Mouse (Mus musculus): Measurements from ENCODE around the gene Ttc39a. TPM values are rescaled to one million over a fixed set of nuclear protein-coding genes. Genes with fewer than 3 reads are reported as not detected.
"Not testable (repeated sequence)": the region's sequence is repeated elsewhere in the genome, so short reads cannot be mapped to it uniquely, and the experiment has no call there.

The Ttc39a gene
- total RNA-seq (2021) = under 1 TPM; 0.17 to 0.18 TPM
- long read RNA-seq, experiment 1, partial matches to known transcripts = 0 of 2 reads
- long read RNA-seq, experiment 1, other reads (novel, unspliced or antisense) = 2 of 2 reads
- long read RNA-seq, experiment 2, partial matches to known transcripts = 0 of 1 reads
- long read RNA-seq, experiment 2, other reads (novel, unspliced or antisense) = 1 of 1 reads

DNA sequence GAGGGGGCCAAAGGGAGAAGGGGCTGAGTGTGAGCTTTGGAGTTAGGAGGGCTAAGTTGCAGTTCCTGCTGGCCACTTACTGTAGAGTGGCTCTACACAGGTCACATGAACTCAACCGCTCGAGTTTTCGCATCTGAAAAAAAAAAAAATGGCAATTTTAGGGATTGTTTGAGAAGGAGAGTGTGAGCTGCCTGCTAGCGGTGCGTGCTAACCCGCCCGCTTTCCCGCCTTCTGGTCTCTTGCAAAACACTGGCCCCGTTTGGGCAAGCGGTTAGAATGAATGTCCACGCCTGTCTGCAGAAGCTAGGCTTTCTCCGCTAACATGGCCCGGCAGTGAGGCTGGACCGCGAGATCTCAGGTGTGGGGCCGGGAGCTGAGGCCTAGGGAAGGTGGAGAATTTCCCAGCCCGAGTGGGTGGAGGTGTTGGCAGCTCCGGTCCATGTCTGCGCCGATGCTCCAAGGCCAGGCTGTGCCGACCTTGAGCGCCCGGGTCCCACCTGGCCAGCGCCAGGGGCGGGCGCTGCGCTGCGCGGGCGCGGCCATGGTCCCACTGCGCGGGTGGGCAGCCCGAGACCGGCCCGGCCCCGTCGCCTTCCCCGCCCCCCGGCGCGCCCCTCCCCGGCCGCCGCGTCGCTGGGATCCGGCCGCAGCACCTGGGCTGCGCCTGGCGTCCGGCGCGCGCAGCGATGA, at the start of gene Ttc39a:
Gene Ttc39a (plus strand): TSS at position 138 of the 690 bp plus-strand sequence.
- intact Hi-C loops (cut with DNase I) = no loop called here
- peak; percentile 19 to 27 for DNase-seq

GRCm38 (mm10) chr4:109378107-109378506, 28.3 kb upstream of the Ttc39a start:
- intact Hi-C loops (cut with DNase I) = no loop called here

DNA sequence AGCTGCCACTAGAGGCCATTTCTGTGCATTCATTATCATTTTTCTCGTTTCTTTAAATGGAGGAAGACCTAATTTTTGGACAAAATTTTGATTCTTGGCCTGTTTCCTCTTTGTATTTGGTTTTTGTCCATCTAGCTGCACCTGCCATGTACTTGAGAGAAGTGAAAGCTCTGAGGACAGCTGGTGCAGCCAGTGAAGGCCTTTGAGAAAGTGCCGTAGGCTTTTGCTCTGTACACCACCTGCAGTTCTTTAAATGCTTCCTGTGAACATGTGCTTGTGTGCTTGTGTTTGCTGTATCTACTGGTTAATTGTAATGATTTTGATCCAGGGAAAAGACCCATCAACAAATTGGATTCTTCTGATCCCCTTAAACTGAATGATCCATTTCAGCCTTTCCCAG, 24.0 kb upstream of the Ttc39a start:
- DNase-seq = no peak
- intact Hi-C loops (cut with DNase I) = no loop called here

More at GRCm38 (mm10) chr4:109378107-109378506, 28.3 kb upstream of the Ttc39a start:
- DNase-seq = no peak

DNA sequence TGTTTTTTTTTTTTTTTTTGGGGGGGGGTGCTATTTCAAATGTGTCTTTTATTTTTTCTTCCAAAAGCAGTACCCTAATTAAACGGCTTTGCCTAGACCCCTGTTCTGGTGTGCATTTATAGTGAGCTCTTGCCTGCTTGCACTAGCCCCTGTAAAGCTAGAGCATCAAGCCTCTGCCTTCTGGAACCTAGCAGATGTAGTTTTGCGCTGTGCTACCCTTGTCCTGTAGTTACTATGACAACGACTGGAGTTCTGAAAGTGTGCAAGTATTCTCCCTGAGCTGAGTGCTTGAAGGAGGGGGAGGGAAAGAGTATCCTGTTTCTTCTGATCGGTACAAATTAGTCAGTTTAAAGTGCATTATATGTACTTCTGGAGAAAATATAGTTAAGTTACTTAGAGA, 20.8 kb upstream of the Ttc39a start:
- no peak for DNase-seq
- intact Hi-C loops (cut with DNase I) = no loop called here

DNA sequence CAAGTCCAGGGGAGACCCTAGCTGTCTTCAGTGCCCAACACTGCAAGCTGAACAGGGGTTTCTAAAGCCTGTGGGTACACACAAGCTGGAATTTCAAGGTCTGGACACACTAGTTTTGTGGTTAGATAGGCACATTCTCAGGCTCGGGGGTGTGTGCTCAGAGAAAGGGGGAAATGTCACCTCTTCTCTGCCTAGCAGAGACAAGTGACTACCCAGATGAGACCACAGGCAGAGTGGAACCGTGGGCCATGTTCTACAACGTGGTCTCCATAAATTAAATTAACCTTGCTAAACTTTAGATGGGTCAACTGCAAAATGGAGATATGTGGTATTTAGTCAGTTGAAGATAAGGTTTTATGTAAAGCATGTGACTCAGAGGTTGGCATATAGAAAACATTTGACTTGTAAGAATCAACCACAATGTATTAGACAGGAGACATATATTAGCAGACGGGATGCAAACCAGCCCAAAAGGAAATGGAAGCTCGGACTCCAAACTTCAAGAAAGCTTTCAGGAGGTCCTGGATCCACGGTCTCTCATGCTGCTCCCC, 13.1 kb upstream of the Ttc39a start:
- no peak for DNase-seq
- intact Hi-C loops (cut with DNase I) = no loop called here

GRCm38 (mm10) chr4:109393902-109394301, 12.5 kb upstream of the Ttc39a start:
- no peak for DNase-seq
- intact Hi-C loops (cut with DNase I) = no loop called here

DNA sequence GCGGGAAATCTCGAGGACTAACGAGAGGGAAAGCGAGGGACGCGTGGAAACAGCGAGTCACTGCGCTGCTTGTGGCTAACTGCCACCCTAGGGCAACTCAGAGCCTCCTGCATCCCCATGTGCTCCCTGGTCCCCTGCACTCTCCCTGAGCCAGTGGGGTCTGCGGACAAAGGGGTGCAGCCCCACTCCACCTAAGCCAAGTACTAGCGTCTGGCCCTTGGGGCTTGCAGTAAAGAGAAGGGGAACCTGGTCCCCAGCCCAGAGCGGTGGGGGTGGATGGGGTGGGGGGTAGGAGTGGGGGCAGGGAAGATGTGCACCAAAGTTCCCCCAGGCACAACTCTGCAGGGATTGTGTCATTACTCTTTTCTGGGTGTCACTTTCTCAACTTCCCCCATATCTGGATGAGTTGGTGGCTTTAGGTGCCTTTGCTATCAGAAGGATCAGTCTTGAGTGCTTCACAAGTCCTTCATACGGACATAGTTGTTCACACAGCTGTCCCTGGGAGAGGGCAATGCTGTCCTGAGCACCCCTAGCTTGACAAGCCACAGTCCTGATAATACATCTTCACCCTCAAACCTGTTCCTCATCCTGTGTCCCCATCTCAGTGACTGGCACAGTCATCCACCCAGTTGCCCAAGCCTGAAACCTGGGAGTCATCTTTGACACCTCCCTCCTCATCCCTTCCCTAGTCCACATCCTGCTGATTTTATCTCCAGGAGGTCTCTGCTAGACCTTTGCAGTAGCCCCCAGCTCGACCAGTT, 11.9 kb upstream of the Ttc39a start:
- DNase-seq = no peak
- intact Hi-C loops (cut with DNase I) = no loop called here

- no peak for DNase-seq
- intact Hi-C loops (cut with DNase I) = loop anchor here (5.0 kb wide), 1 partner anchor 507 kb away; no protein-coding TSS in a partner anchor
Measured at GRCm38 (mm10) chr4:109400366-109400980, 6.0 kb upstream of the Ttc39a start.

GRCm38 (mm10) chr4:109401176-109401689, 5.2 kb upstream of the Ttc39a start:
- intact Hi-C loops (cut with DNase I) = loop anchor here (5.0 kb wide), 1 partner anchor 506 kb away; no protein-coding TSS in a partner anchor
- DNase-seq = no peak

DNA sequence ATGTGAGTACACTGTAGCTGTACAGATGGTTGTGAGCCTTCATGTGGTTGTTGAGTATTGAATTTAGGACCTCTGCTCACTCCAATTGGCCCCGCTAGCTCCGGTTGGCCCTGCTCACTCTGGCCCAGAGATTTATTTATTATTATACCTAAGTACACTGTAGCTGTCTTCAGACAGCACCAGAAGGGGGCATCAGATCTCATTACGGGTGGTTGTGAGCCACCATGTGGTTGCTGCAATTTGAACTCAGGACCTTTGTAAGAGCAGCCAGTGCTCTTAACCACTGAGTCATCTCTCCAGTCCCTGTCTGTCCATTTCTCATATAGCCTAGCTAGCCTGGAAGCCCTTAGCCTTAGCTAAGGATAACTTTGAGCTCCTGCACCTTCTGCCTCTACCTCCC, 1.5 kb upstream of the Ttc39a start:
- intact Hi-C loops (cut with DNase I) = loop anchor here (5.0 kb wide), 1 partner anchor 502 kb away; no protein-coding TSS in a partner anchor
- not testable (repeated sequence) for DNase-seq

GRCm38 (mm10) chr4:109405415-109405814, 1.0 kb upstream of the Ttc39a start:
- intact Hi-C loops (cut with DNase I) = no loop called here
- no peak for DNase-seq

- intact Hi-C loops (cut with DNase I) = no loop called here
- peak; percentile 41 to 58 for DNase-seq
Measured at GRCm38 (mm10) chr4:109406054-109406485, 353 bp upstream of the Ttc39a start.

DNA sequence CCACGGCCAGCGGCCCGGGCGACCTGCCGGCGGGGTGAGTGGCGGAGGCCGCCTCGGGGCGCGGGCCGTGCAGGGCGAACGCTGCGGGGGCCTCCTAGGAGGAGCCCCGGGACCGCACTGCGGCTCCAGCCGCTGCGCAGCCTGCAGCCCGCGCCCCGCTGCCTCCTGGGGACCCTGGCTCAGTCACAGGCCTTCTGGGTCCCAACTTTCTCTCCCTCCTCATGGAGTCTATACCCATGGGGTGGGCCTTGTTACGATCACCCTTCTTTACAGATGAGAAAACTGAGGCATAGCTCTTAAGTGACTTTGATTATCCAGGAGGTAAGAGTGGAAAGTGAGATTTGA, 725 bp downstream of the Ttc39a start:
- no peak for DNase-seq

GRCm38 (mm10) chr4:109407701-109408485, 1.5 kb downstream of the Ttc39a start:
- intact Hi-C loops (cut with DNase I) = no loop called here

More for the DNA sequence above, 725 bp downstream of the Ttc39a start:
- intact Hi-C loops (cut with DNase I) = no loop called here

DNA sequence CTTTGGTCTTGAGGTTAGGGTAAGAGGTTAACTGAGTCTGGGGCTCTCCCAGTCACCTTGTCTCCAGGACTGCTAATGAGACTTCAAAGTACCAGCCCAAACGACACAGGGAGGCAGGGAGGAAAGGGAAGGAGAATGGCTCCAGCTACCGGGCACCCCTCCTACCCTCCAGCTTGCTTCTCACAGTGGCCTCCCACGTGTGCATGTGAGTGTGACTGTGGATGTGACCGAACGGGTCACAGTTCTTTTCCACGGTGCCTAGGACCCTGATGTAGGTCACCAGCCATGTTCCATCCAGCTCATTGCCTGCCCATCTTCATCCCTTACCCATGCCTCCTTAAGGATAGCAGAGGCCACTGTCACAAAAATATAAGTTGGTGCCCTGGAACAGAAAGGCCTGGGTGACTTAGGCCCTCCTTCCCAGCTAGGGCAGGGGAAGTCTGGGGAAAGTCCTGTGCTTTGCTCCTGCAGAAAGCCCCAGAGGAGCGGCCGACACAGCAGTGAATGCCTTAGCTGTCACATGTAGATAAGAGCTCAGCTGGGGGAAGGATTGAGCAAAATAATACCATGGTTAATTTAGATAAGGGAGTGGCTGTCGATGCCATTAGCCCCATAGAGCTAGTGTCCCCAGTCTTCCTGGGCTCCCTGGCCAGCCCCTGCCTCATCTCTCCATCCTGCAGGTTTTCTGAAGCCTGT, 4.4 kb downstream of the Ttc39a start:
- no peak for DNase-seq
- intact Hi-C loops (cut with DNase I) = no loop called here

More at GRCm38 (mm10) chr4:109407701-109408485, 1.5 kb downstream of the Ttc39a start:
- DNase-seq = no peak

DNA sequence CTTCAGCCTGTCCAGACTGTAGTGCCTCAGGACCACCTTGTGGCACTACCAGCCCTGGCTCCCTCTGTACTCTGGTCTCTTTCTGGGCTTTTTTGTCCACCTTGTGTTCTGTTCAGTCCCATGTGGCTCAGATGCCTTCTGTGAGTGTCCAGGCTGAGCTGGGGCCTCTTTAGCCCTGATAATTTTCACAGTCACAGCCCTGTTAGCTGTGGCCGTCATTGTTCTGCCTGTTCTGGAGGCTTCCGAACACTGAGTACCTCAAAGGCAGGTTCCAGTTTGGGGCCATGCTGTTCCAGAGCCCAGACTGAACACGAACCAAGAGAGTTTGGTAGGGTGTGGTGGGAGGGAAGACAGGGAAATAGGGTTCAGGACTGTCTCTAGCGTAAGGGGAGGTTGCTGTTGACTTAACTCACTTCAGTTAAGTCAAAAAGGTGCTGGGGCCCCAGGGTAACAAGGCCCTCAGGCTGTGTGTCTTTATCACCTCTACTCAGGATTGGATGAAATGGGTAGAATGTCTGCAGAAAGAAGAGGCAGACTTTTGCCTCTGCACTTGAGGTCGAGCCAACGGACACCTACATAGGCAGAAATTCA, 5.0 kb downstream of the Ttc39a start:
- intact Hi-C loops (cut with DNase I) = no loop called here
- DNase-seq = no peak

DNA sequence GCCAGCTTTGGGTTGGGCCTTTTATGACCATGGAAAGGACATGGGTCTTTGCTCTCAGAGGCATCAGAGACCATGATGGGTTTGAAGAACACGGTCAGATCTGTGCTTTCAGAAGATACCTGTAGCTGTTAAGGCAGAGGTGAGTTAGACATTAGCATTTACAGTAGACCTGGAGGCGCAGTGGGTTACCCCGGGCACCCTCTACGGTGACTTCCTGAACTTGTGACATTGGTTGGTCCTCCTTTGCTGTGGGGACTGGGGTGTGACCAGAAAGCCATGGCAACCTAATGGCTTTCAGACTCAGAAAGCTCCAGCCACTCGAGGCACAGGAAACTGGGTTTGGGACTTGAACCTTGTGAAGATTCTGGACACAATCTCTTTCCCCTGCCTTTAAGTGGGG, 5.8 kb downstream of the Ttc39a start:
- DNase-seq = no peak
- intact Hi-C loops (cut with DNase I) = no loop called here

DNA sequence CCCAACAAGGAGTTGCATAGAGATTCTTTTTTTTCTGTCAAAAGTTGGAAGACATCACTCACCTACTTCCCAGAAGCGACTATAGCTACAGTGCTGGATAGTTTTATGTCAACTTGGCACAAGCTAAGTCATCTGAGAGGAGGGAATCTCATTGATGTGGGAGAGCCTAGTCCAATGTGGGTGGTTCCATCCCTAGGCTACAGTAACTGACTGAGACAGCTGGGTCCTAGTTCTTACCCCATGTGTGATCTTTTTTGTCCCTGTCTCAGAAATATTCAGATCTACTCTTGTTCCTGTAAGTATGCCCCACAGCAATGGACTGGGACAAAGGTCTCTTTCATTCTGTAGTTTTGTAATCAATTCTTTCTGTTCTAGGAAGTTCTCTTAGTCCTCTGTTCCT, 11.6 kb downstream of the Ttc39a start:
- intact Hi-C loops (cut with DNase I) = no loop called here
- DNase-seq = no peak

- intact Hi-C loops (cut with DNase I) = no loop called here
- no peak for DNase-seq
Measured at GRCm38 (mm10) chr4:109419017-109419416, 12.6 kb downstream of the Ttc39a start.
